Mouse (Mus musculus) CH12.LX (cell line): ENCODE results near the gene Rhoq. TPM values are rescaled to one million over a fixed set of nuclear protein-coding genes. Genes with fewer than 3 reads are reported as not detected.

Experiments
- DNase-seq: peaks from one replicate; pipeline ENCODE4 v3.0.0-alpha.2; 2013; ENCODE audit errors: extremely low read depth
- H3K27ac ChIP-seq: 2 replicates; pipeline ENCODE4 v1.5.1; 2012; ENCODE audit warnings: low read depth, mild to moderate bottlenecking, control low read depth, moderate library complexity; ENCODE audit not compliant: insufficient read depth
- H3K27me3 ChIP-seq: replicated peaks from 2 replicates; pipeline ENCODE3; 2012; ENCODE audit warnings: inconsistent platforms
- H3K36me3 ChIP-seq, 2 experiments: replicated peaks in 1 of 2; 2 replicates each; pipeline versions ENCODE3 to v1.6.1; 2012; ENCODE audit warnings: inconsistent platforms in 1 of 2, low read length in 1 of 2, mild to moderate bottlenecking in 1 of 2, mixed read lengths in 1 of 2, moderate library complexity in 1 of 2; ENCODE audit not compliant: control insufficient read depth in 1 of 2, insufficient read depth in 1 of 2
- H3K4me1 ChIP-seq, 2 experiments: 2 replicates each; pipeline ENCODE4 v1.6.1; 2012; ENCODE audit warnings: inconsistent platforms in 1 of 2, moderate library complexity in 1 of 2; ENCODE audit not compliant: insufficient read depth in 2 of 2, control insufficient read depth in 1 of 2
- H3K4me2 ChIP-seq: 2 replicates; pipeline ENCODE4 v1.6.1; 2012; ENCODE audit warnings: low read depth, mild to moderate bottlenecking, control low read depth; ENCODE audit not compliant: poor library complexity, insufficient read depth, severe bottlenecking
- H3K4me3 ChIP-seq, 3 experiments: fragments of 150-350 bp in 1 of 3; sonication (generic) in 1 of 3; replicated peaks in 1 of 3; 2 replicates each; pipeline versions ENCODE3 to v1.5.1; 2011 to 2012; ENCODE audit warnings: low read depth in 2 of 3, low read length in 2 of 3, mild to moderate bottlenecking in 2 of 3, moderate library complexity in 2 of 3, control low read depth in 1 of 3, improper control_type of control experiment in 1 of 3, inconsistent platforms in 1 of 3, mixed read lengths in 1 of 3; ENCODE audit not compliant: poor library complexity in 1 of 3
- H3K79me2 ChIP-seq: replicated peaks from 2 replicates; pipeline ENCODE4 v1.6.1; 2012; ENCODE audit warnings: mild to moderate bottlenecking, moderate library complexity; ENCODE audit not compliant: control insufficient read depth, poor library complexity, insufficient read depth, severe bottlenecking; ENCODE audit errors: extremely low read depth
- H3K9ac ChIP-seq: 2 replicates; pipeline ENCODE4 v1.6.1; 2012; ENCODE audit warnings: low read depth, mild to moderate bottlenecking, control low read depth, moderate library complexity; ENCODE audit not compliant: insufficient read depth
- H3K9me3 ChIP-seq: replicated peaks from 2 replicates; pipeline ENCODE3; 2012; ENCODE audit warnings: low read length, inconsistent platforms, mixed read lengths
- CHD1 ChIP-seq: IDR thresholded peaks from 2 replicates; pipeline ENCODE4 v1.6.1; 2012; ENCODE audit warnings: low read depth, low read length, improper control_type of control experiment, inconsistent platforms
- CHD2 ChIP-seq: IDR thresholded peaks from 2 replicates; pipeline ENCODE4 v1.6.1; 2011; ENCODE audit warnings: low read length, improper control_type of control experiment
- CTCF ChIP-seq, 2 experiments: IDR thresholded peaks in 1 of 2; conservative IDR thresholded peaks in 1 of 2; 2 replicates each; pipeline ENCODE4 v1.5.1; 2011 to 2012; ENCODE audit warnings: low read depth in 2 of 2, low read length in 2 of 2, improper control_type of control experiment in 1 of 2, inconsistent platforms in 1 of 2, mild to moderate bottlenecking in 1 of 2, moderate library complexity in 1 of 2
- IRF4 ChIP-seq: IDR thresholded peaks from 2 replicates; pipeline ENCODE4 v1.6.1; 2014; ENCODE audit warnings: low read depth, mild to moderate bottlenecking, inconsistent platforms, low read length, improper control_type of control experiment
- KAT2A ChIP-seq: IDR thresholded peaks from 2 replicates; pipeline ENCODE4 v1.6.1; 2012; ENCODE audit warnings: low read length, improper control_type of control experiment, inconsistent platforms; ENCODE audit not compliant: insufficient replicate concordance
- MXI1 ChIP-seq: IDR thresholded peaks from 2 replicates; pipeline ENCODE4 v1.6.1; 2011; ENCODE audit warnings: mild to moderate bottlenecking, low read depth, low read length, improper control_type of control experiment
- MYC ChIP-seq: IDR thresholded peaks from 2 replicates; pipeline ENCODE4 v1.6.1; 2011; ENCODE audit warnings: low read depth, mild to moderate bottlenecking, improper control_type of control experiment, low read length
- NELFE ChIP-seq: IDR thresholded peaks from 2 replicates; pipeline ENCODE4 v1.6.1; 2011; ENCODE audit warnings: low read depth, low read length, improper control_type of control experiment
- POLR2AphosphoS2 ChIP-seq: IDR thresholded peaks from 2 replicates; pipeline ENCODE4 v1.6.1; 2011; ENCODE audit warnings: low read depth, low read length, improper control_type of control experiment
- RAD21 ChIP-seq: IDR thresholded peaks from 2 replicates; pipeline ENCODE4 v1.6.1; 2011; ENCODE audit warnings: low read depth, mild to moderate bottlenecking, low read length, improper control_type of control experiment, moderate library complexity
- SMC3 ChIP-seq: IDR thresholded peaks from 2 replicates; pipeline ENCODE4 v1.6.1; 2011; ENCODE audit warnings: low read depth, low read length, improper control_type of control experiment
- TBP ChIP-seq: conservative IDR thresholded peaks from 2 replicates; pipeline ENCODE4 v1.6.1; 2011; ENCODE audit warnings: low read depth, low read length, improper control_type of control experiment
- TCF12 ChIP-seq: IDR thresholded peaks from 2 replicates; pipeline ENCODE4 v1.6.1; 2014; ENCODE audit warnings: low read depth, mild to moderate bottlenecking, inconsistent platforms, low read length, improper control_type of control experiment
- ZC3H11A ChIP-seq: IDR thresholded peaks from 2 replicates; pipeline ENCODE4 v1.6.1; 2012; ENCODE audit warnings: low read depth, mild to moderate bottlenecking, inconsistent platforms, low read length, improper control_type of control experiment
- ZNF384 ChIP-seq: IDR thresholded peaks from 2 replicates; pipeline ENCODE4 v1.6.1; 2012; ENCODE audit warnings: low read depth, low read length, improper control_type of control experiment, inconsistent platforms
- dilution Hi-C: fragments of 300-500 bp; cut with MboI; formaldehyde crosslinking; loops from 2 replicates; pipeline ENCODE4 v1.14.3; 2020; ENCODE audit warnings: low sequenced_read_pairs; ENCODE audit not compliant: extremely low pct_unique_long_range_greater_than_20kb, extremely low pct_ligation_motif_present
- in situ Hi-C: fragments of 300-500 bp; cut with MboI; formaldehyde crosslinking; loops from 3 replicates; pipeline ENCODE4 v1.14.3; 2019; ENCODE audit warnings: low sequenced_read_pairs, low pct_ligation_motif_present, low pct_unique_long_range_greater_than_20kb, mixed read lengths
- polyA plus RNA-seq: library from polyadenylated mRNA; unstranded; fragments of >175 nt; gene quantifications from 2 replicates; pipeline ENCODE4 v1.2.1, GENCODE M21; 2012; ENCODE audit warnings: low read depth; ENCODE audit not compliant: insufficient read length
- total RNA-seq, 2 experiments: library from RNA; depleted of rRNA; stranded (reverse); fragments of 300-350 nt in 1 of 2; fragments of >200 nt in 1 of 2; gene quantifications; 2 replicates each; pipeline ENCODE4 v1.2.3; 2012 to 2014

Rhoq gene
- total and polyA plus RNA-seq, 3 experiments: 18.8 to 24.4 (median 23.2) TPM

DNA sequence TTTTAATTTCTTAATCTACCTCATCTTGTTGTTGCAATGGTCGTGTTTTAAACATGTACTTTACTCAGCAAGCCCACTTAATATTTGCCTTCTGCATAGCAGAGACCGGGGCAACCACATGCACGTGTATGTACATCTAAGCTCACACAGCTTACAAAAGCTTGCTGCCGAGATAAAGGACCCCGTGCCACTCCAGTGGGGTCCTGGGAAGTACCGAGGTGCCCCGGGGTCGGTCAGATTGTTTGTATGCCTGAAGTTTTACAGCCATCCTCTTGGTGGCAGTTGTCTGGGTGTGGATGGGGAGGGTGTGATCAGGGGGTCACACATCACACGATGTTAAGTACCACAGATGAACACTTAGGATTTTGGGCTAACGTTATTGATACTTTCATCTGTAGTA lies 3.2 kb downstream of the Rhoq start:
- Histone ChIP-seq H3K4me3 (no peak overlapping the region), H3K4me1 (peaks cover 44 to 77% of the 10 kb centered on the region in 2 experiments), H3K36me3 (peaks cover 19 to 46% of the 10 kb centered on the region in 2 experiments), H3K9me3 (no peaks in the 10 kb centered on the region), H3K27ac (no peak overlapping the region), H3K27me3 (no peaks in the 10 kb centered on the region), H3K79me2 (peaks cover 17% of the 10 kb centered on the region), H3K9ac (no peak overlapping the region), H3K4me2 (no peak overlapping the region)
- no peak for DNase-seq
- dilution Hi-C loops: no loop called here
- in situ Hi-C loops: no loop called here
- TF ChIP-seq RAD21: no peak
- TF ChIP-seq POLR2AphosphoS2: no peak
- TF ChIP-seq ZNF384: no peak

DNA sequence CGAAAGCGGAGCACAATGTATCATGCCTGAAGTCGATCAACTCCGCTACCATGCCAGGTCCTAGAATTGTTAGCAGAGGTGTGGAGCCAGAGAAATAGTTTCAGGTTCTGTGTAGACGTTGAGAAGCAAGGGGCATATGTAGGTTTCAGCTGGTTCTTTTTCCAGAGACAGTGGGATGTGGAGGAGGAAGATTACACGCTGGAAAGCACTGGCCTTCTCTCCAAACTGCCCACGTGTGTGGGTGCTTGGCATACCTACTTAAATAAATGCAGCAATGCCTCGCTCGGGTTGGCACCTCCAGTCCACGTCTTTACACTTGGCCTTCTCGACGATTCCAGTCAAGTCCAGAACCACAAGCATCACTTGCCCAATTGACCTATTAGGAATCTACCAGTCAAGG lies 4.2 kb downstream of the Rhoq start:
- H3K4me1 ChIP-seq: peaks cover 39 to 77% of the 10 kb centered on the region in 2 experiments
- H3K9ac ChIP-seq: no peak overlapping the region
- TF ChIP-seq TBP: no peak
- TF ChIP-seq IRF4: no peak
- no peak for TF ChIP-seq KAT2A
- TF ChIP-seq MYC: no peak
- TF ChIP-seq CHD2: no peak
- TF ChIP-seq TCF12: no peak
- TF ChIP-seq RAD21: no peak
- TF ChIP-seq ZC3H11A: no peak
- TF ChIP-seq CTCF (conservative IDR thresholded peaks at IDR 0.05 in 1 of 2, IDR thresholded peaks at IDR 0.05 in 1 of 2; ENCODE audit: low read depth in 2 of 2, low read length in 2 of 2): no peak
- TF ChIP-seq POLR2AphosphoS2: no peak
- TF ChIP-seq MXI1: no peak
- TF ChIP-seq SMC3: no peak
- no peak for TF ChIP-seq NELFE
- TF ChIP-seq CHD1: no peak
- H3K9me3 ChIP-seq: no peaks in the 10 kb centered on the region
- no peaks in the 10 kb centered on the region for H3K27me3 ChIP-seq
- H3K27ac ChIP-seq: no peak overlapping the region
- H3K79me2 ChIP-seq: peaks cover 17% of the 10 kb centered on the region
- in situ Hi-C loops: no loop called here
- no peak for DNase-seq
- H3K36me3 ChIP-seq: peaks cover 24 to 56% of the 10 kb centered on the region in 2 experiments
- dilution Hi-C loops: no loop called here
- no peak overlapping the region for H3K4me3 ChIP-seq
- H3K4me2 ChIP-seq: no peak overlapping the region
